Mouse (Mus musculus): ENCODE results near the gene Spaca4.

Gene Spaca4

GRCm38 (mm10) chr7:45726419-45726818 lies 806 bp upstream of the Spaca4 start:
- DNase-seq (ENCODE audit: low spot score), result no peak

- no peak for DNase-seq (ENCODE audit: low spot score)
Measured at GRCm38 (mm10) chr7:45725151-45725550, 462 bp downstream of the Spaca4 start.

- DNase-seq (ENCODE audit: low spot score), result no peak
Measured at GRCm38 (mm10) chr7:45723781-45724180, 1.8 kb downstream of the Spaca4 start.

- DNase-seq (ENCODE audit: low spot score), result no peak
Measured at GRCm38 (mm10) chr7:45723301-45723700, 2.3 kb downstream of the Spaca4 start.

GRCm38 (mm10) chr7:45722348-45722713 lies 3.3 kb downstream of the Spaca4 start:
- no peak for DNase-seq (ENCODE audit: low spot score)

GRCm38 (mm10) chr7:45721642-45722347 lies 3.8 kb downstream of the Spaca4 start:
- DNase-seq (ENCODE audit: low spot score), result no peak

- no peak for DNase-seq (ENCODE audit: low spot score)
Measured at GRCm38 (mm10) chr7:45721234-45721571, 4.4 kb downstream of the Spaca4 start.

GRCm38 (mm10) chr7:45720413-45721233 lies 5.0 kb downstream of the Spaca4 start, which contains the start of gene Fam83e:
Fam83e (plus strand) TSS chr7:45721212.
- DNase-seq (ENCODE audit: low spot score), result no peak

- no peak for DNase-seq (ENCODE audit: low spot score)
Measured at GRCm38 (mm10) chr7:45719738-45720412, 5.7 kb downstream of the Spaca4 start.

- DNase-seq (ENCODE audit: low spot score), result no peak
Measured at GRCm38 (mm10) chr7:45719180-45719579, 6.4 kb downstream of the Spaca4 start.

GRCm38 (mm10) chr7:45718331-45718730 lies 7.3 kb downstream of the Spaca4 start:
- DNase-seq (ENCODE audit: low spot score), result no peak

- peak; percentile 94 for DNase-seq (ENCODE audit: low spot score)
Measured at GRCm38 (mm10) chr7:45717918-45718297, 7.7 kb downstream of the Spaca4 start, which contains the start of gene Sphk2. Sphk2 (minus strand) TSS chr7:45718002.

GRCm38 (mm10) chr7:45716952-45717917 lies 8.4 kb downstream of the Spaca4 start:
- DNase-seq (ENCODE audit: low spot score), result no peak

- no peak for DNase-seq (ENCODE audit: low spot score)
Measured at GRCm38 (mm10) chr7:45716460-45716857, 9.2 kb downstream of the Spaca4 start.

- DNase-seq (ENCODE audit: low spot score), result no peak
Measured at GRCm38 (mm10) chr7:45715741-45716459, 9.7 kb downstream of the Spaca4 start.

- DNase-seq (ENCODE audit: low spot score), result peak; percentile 97
Measured at GRCm38 (mm10) chr7:45715090-45715708, 10.4 kb downstream of the Spaca4 start, which contains the start of gene Rpl18. Rpl18 (plus strand) TSS chr7:45715457.

- DNase-seq (ENCODE audit: low spot score), result no peak
Measured at GRCm38 (mm10) chr7:45714630-45715089, 11.0 kb downstream of the Spaca4 start.

- DNase-seq (ENCODE audit: low spot score), result no peak
Measured at GRCm38 (mm10) chr7:45713881-45714520, 11.6 kb downstream of the Spaca4 start.

- no peak for DNase-seq (ENCODE audit: low spot score)
Measured at GRCm38 (mm10) chr7:45713396-45713795, 12.2 kb downstream of the Spaca4 start.
